Mouse (Mus musculus): Measurements from ENCODE around the gene Lrg1. TPM values are rescaled to one million over a fixed set of nuclear protein-coding genes. Genes with fewer than 3 reads are reported as not detected.
A peak's percentile ranks its signal among the peaks of the same experiment; 100 is the strongest.

Gene Lrg1
- polyA plus RNA-seq, 1 experiment: 16.1 TPM

- TF ChIP-seq POLR2A (IDR thresholded peaks at IDR 0.05; ENCODE audit: low read depth, low read length) (no peak), CTCF (conservative IDR thresholded peaks at IDR 0.05; ENCODE audit: insufficient read depth, insufficient read length, low read depth, low read length) (no peak)
- no peaks in the 10 kb centered on the region for H3K27me3 ChIP-seq (replicated peaks; ENCODE audit: control insufficient read depth, insufficient read depth, low read length)
- WGBS: 80% methylated on average over 7 of the region's 7 CpGs
- peak; percentile 45 for DNase-seq
- H3K4me1 ChIP-seq (ENCODE audit: control insufficient read depth, insufficient read depth, low read length): no peaks in the 10 kb centered on the region
- H3K36me3 ChIP-seq (ENCODE audit: control insufficient read depth, insufficient read depth, low read length): no peaks in the 10 kb centered on the region
- H3K27ac ChIP-seq (ENCODE audit: insufficient read depth, low read depth, low read length): no peak overlapping the region
- H3K4me3 ChIP-seq (ENCODE audit: insufficient read depth, low read depth, low read length): no peak overlapping the region
Measured at GRCm38 (mm10) chr17:56136558-56136957, 14.8 kb upstream of the Lrg1 start.

- no peaks in the 10 kb centered on the region for H3K27me3 ChIP-seq (replicated peaks; ENCODE audit: control insufficient read depth, insufficient read depth, low read length)
- no peaks in the 10 kb centered on the region for H3K4me1 ChIP-seq (ENCODE audit: control insufficient read depth, insufficient read depth, low read length)
- 4% methylated on average over 27 of the region's 27 CpGs for WGBS
- TF ChIP-seq POLR2A (IDR thresholded peaks at IDR 0.05; ENCODE audit: low read depth, low read length) (no peak), CTCF (conservative IDR thresholded peaks at IDR 0.05; ENCODE audit: insufficient read depth, insufficient read length, low read depth, low read length) (peak; percentile 80)
- no peaks in the 10 kb centered on the region for H3K36me3 ChIP-seq (ENCODE audit: control insufficient read depth, insufficient read depth, low read length)
- peak; percentile 71 for DNase-seq
- H3K27ac ChIP-seq (ENCODE audit: insufficient read depth, low read depth, low read length): peak overlapping the region; percentile 34
- peak overlapping the region; percentile 33 for H3K4me3 ChIP-seq (ENCODE audit: insufficient read depth, low read depth, low read length)
Measured at GRCm38 (mm10) chr17:56134463-56134971, 12.7 kb upstream of the Lrg1 start.

- Histone ChIP-seq H3K4me1 (ENCODE audit: control insufficient read depth, insufficient read depth, low read length) (no peaks in the 10 kb centered on the region), H3K4me3 (ENCODE audit: insufficient read depth, low read depth, low read length) (peak overlapping the region; percentile 26; the same call in 1 of the 2 replicates), H3K27me3 (replicated peaks; ENCODE audit: control insufficient read depth, insufficient read depth, low read length) (no peaks in the 10 kb centered on the region), H3K27ac (ENCODE audit: insufficient read depth, low read depth, low read length) (peak overlapping the region; percentile 57), H3K36me3 (ENCODE audit: control insufficient read depth, insufficient read depth, low read length) (no peaks in the 10 kb centered on the region)
- TF ChIP-seq CTCF (conservative IDR thresholded peaks at IDR 0.05; ENCODE audit: insufficient read depth, insufficient read length, low read depth, low read length) (no peak), POLR2A (IDR thresholded peaks at IDR 0.05; ENCODE audit: low read depth, low read length) (no peak)
- peak; percentile 90 for DNase-seq
- WGBS: 14% methylated on average over 20 of the region's 21 CpGs
Measured at GRCm38 (mm10) chr17:56133457-56134363, 11.9 kb upstream of the Lrg1 start.

GRCm38 (mm10) chr17:56132661-56133060, 10.9 kb upstream of the Lrg1 start:
- Histone ChIP-seq H3K4me1 (ENCODE audit: control insufficient read depth, insufficient read depth, low read length) (no peaks in the 10 kb centered on the region), H3K36me3 (ENCODE audit: control insufficient read depth, insufficient read depth, low read length) (no peaks in the 10 kb centered on the region), H3K27ac (ENCODE audit: insufficient read depth, low read depth, low read length) (no peak overlapping the region), H3K27me3 (replicated peaks; ENCODE audit: control insufficient read depth, insufficient read depth, low read length) (no peaks in the 10 kb centered on the region), H3K4me3 (ENCODE audit: insufficient read depth, low read depth, low read length) (no peak overlapping the region)
- TF ChIP-seq CTCF (conservative IDR thresholded peaks at IDR 0.05; ENCODE audit: insufficient read depth, insufficient read length, low read depth, low read length) (peak; percentile 83), POLR2A (IDR thresholded peaks at IDR 0.05; ENCODE audit: low read depth, low read length) (no peak)
- 4% methylated on average over 14 of the region's 14 CpGs for WGBS
- DNase-seq: peak; percentile 72

- peak; percentile 72 for DNase-seq
- Histone ChIP-seq H3K36me3 (ENCODE audit: control insufficient read depth, insufficient read depth, low read length) (no peaks in the 10 kb centered on the region), H3K27ac (ENCODE audit: insufficient read depth, low read depth, low read length) (no peak overlapping the region), H3K4me1 (ENCODE audit: control insufficient read depth, insufficient read depth, low read length) (no peaks in the 10 kb centered on the region), H3K4me3 (ENCODE audit: insufficient read depth, low read depth, low read length) (no peak overlapping the region), H3K27me3 (replicated peaks; ENCODE audit: control insufficient read depth, insufficient read depth, low read length) (no peaks in the 10 kb centered on the region)
- TF ChIP-seq POLR2A (IDR thresholded peaks at IDR 0.05; ENCODE audit: low read depth, low read length): no peak
- TF ChIP-seq CTCF (conservative IDR thresholded peaks at IDR 0.05; ENCODE audit: insufficient read depth, insufficient read length, low read depth, low read length): peak; percentile 76
- 44% methylated on average over 7 of the region's 7 CpGs for WGBS
Measured at GRCm38 (mm10) chr17:56131814-56132213, 10.0 kb upstream of the Lrg1 start.

GRCm38 (mm10) chr17:56131136-56131535, 9.3 kb upstream of the Lrg1 start:
- Histone ChIP-seq H3K27me3 (replicated peaks; ENCODE audit: control insufficient read depth, insufficient read depth, low read length) (no peaks in the 10 kb centered on the region), H3K36me3 (ENCODE audit: control insufficient read depth, insufficient read depth, low read length) (no peaks in the 10 kb centered on the region), H3K4me3 (ENCODE audit: insufficient read depth, low read depth, low read length) (no peak overlapping the region), H3K27ac (ENCODE audit: insufficient read depth, low read depth, low read length) (no peak overlapping the region), H3K4me1 (ENCODE audit: control insufficient read depth, insufficient read depth, low read length) (no peaks in the 10 kb centered on the region)
- TF ChIP-seq CTCF (conservative IDR thresholded peaks at IDR 0.05; ENCODE audit: insufficient read depth, insufficient read length, low read depth, low read length) (no peak), POLR2A (IDR thresholded peaks at IDR 0.05; ENCODE audit: low read depth, low read length) (no peak)
- WGBS: 91% methylated on average over 10 of the region's 10 CpGs
- no peak for DNase-seq

- H3K36me3 ChIP-seq (ENCODE audit: control insufficient read depth, insufficient read depth, low read length): no peaks in the 10 kb centered on the region
- no peaks in the 10 kb centered on the region for H3K4me1 ChIP-seq (ENCODE audit: control insufficient read depth, insufficient read depth, low read length)
- no peak overlapping the region for H3K27ac ChIP-seq (ENCODE audit: insufficient read depth, low read depth, low read length)
- no peak for TF ChIP-seq POLR2A (IDR thresholded peaks at IDR 0.05; ENCODE audit: low read depth, low read length)
- no peak for TF ChIP-seq CTCF (conservative IDR thresholded peaks at IDR 0.05; ENCODE audit: insufficient read depth, insufficient read length, low read depth, low read length)
- DNase-seq: no peak
- H3K27me3 ChIP-seq (replicated peaks; ENCODE audit: control insufficient read depth, insufficient read depth, low read length): no peaks in the 10 kb centered on the region
- 62% methylated on average over 15 of the region's 15 CpGs for WGBS
- no peak overlapping the region for H3K4me3 ChIP-seq (ENCODE audit: insufficient read depth, low read depth, low read length)
Measured at GRCm38 (mm10) chr17:56128246-56128645, 6.4 kb upstream of the Lrg1 start.
